Mouse (Mus musculus) embryonic facial prominence, embryonic 11.5 days (tissue): ENCODE data around the gene Gm17334. TPM values are rescaled to one million over a fixed set of nuclear protein-coding genes. Genes with fewer than 3 reads are reported as not detected.

Experiments
- ATAC-seq: fragments of 200-750 bp; cut with Nextera tagmentation; replicated peaks from 2 replicates; pipeline ENCODE4 v1.8.0; 2017; ENCODE audit warnings: low read depth; ENCODE audit not compliant: insufficient number of reproducible peaks, low FRiP score, low TSS enrichment
- DNase-seq: peaks from one replicate; pipeline ENCODE4 v3.0.0-alpha.2; 2015; ENCODE audit warnings: low spot score
- H3K27ac ChIP-seq: fragments of 300-500 bp; sonication (generic); replicated peaks from 2 replicates; pipeline ENCODE4 v1.5.1; 2014; ENCODE audit warnings: mild to moderate bottlenecking, low read depth, low read length, control low read depth
- H3K27me3 ChIP-seq: fragments of 300-500 bp; sonication (generic); 2 replicates; pipeline ENCODE4 v1.6.1; 2014; ENCODE audit warnings: mild to moderate bottlenecking, low read length, moderate library complexity, mixed read lengths; ENCODE audit not compliant: control insufficient read depth, insufficient read depth
- H3K36me3 ChIP-seq: fragments of 300-500 bp; sonication (generic); replicated peaks from 2 replicates; pipeline ENCODE4 v1.6.1; 2014; ENCODE audit warnings: low read depth, mild to moderate bottlenecking, low read length, moderate library complexity, mixed read lengths; ENCODE audit not compliant: control insufficient read depth, insufficient read depth
- H3K4me1 ChIP-seq: fragments of 300-500 bp; sonication (generic); 2 replicates; pipeline ENCODE4 v1.6.1; 2014; ENCODE audit warnings: low read length, mixed read lengths; ENCODE audit not compliant: control insufficient read depth, insufficient read depth
- H3K4me2 ChIP-seq: fragments of 300-500 bp; sonication (generic); 2 replicates; pipeline ENCODE4 v1.6.1; 2014; ENCODE audit warnings: low read depth, mild to moderate bottlenecking, control low read depth, low read length, moderate library complexity
- H3K4me3 ChIP-seq: fragments of 300-500 bp; sonication (generic); 2 replicates; pipeline ENCODE4 v1.5.1; 2014; ENCODE audit warnings: low read depth, low read length, control low read depth
- H3K9ac ChIP-seq: fragments of 300-500 bp; sonication (generic); replicated peaks from 2 replicates; pipeline ENCODE4 v1.6.1; 2014; ENCODE audit warnings: mild to moderate bottlenecking, control low read depth, low read length
- H3K9me3 ChIP-seq: fragments of 300-500 bp; sonication (generic); replicated peaks from 2 replicates; pipeline ENCODE4 v1.6.1; 2016; ENCODE audit warnings: mild to moderate bottlenecking, low read length, inconsistent platforms, mixed read lengths; ENCODE audit not compliant: control insufficient read depth
- WGBS: fragments of 180-500 bp; shearing (Covaris S2); extraction: QIAGEN DNeasy Blood & Tissue Kit; methylation state at CpG from one replicate; pipeline ENCODE4 v1.1.7; 2014; 5-methylcytosine and 5-hydroxymethylcytosine counted together
- polyA plus RNA-seq: library from polyadenylated mRNA; unstranded; fragments of >200 nt; fragmentation: Nextera tagmentation; extraction: Ambion mirVana; gene quantifications from 2 replicates; pipeline ENCODE4 v1.2.1, GENCODE M21; 2014

Gm17334 gene
- polyA plus RNA-seq, 1 experiment from 2014 or later, result not detected

DNA sequence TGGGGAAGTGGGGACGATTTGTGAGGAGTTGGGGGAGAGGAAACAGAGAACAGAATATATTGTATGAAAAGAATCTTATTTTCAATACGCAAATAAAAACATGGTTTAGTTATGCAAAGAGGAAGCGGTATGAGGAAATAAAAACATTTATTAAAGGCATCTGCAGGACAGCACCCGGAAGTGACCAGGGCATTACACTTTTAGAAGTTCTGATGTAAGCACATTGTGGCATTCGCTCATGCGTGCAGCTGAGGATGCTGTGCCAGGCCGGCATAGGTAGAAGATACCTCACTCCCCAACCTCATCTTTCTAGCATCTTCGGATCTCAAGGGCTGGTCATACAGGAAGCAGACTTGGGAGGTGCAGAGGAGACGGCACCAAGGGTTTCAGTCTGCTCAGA is 10.3 kb upstream of the Gm17334 start:
- Histone ChIP-seq H3K27ac (no peak overlapping the region), H3K4me1 (no peaks in the 10 kb centered on the region), H3K4me2 (no peak overlapping the region), H3K36me3 (no peaks in the 10 kb centered on the region), H3K9ac (no peak overlapping the region), H3K9me3 (no peaks in the 10 kb centered on the region), H3K27me3 (no peaks in the 10 kb centered on the region), H3K4me3 (no peak overlapping the region)
- DNase-seq (no peak), ATAC-seq (no peak)
- WGBS, result 89% methylated on average over 9 of the region's 9 CpGs

DNA sequence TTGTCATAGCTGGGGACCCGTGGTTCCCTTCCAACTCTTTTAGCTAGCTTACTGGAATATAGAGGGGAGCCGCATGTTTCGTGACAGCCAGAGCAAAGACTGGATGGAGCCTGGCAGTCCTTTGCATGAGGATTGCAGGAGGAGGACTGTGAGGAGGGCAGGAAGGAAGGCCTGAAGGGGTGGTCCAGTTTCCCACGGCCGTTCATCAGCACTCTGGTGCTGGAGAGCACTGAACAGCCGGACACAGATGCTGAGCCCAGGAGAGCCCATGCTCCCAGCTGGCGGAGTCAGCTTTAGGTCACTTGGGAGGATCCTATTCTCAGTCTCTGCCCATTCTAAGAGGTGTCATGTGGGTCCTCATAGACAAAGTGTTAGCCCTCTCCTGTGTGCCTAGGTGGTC is 9.0 kb upstream of the Gm17334 start:
- Histone ChIP-seq H3K9ac (no peak overlapping the region), H3K4me3 (no peak overlapping the region), H3K27me3 (no peaks in the 10 kb centered on the region), H3K4me2 (no peak overlapping the region), H3K27ac (no peak overlapping the region), H3K9me3 (no peaks in the 10 kb centered on the region), H3K4me1 (no peaks in the 10 kb centered on the region), H3K36me3 (no peaks in the 10 kb centered on the region)
- DNase-seq, result no peak
- WGBS, result 84% methylated on average over 7 of the region's 7 CpGs
- ATAC-seq, result no peak

DNA sequence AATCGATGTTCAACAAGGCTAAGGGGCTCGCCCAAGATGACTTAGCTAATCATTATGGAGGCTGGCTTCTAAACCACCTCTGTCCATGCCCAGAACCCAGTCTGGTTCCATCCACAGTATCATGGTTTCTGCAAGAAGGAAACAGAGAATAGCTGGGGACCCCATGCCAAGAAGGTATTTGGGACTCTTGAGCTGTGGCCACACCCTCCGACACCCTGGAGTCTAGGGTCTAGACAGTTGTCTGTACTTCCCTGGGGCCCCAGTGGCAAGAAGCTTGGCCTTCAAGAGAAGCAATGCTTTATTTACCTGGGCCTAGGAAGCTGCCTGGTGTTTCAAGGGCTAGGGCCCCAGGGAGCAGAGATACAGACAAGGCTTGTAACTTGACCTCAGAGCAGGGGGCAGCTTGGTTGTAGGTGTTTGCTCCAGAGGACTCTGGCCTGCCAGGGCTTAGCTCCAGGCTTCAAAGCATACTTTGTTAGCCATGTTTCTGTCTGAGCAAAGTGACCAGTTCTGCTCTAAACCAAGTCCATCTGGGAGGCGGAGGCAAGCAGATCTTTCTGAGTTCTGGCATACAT is 8.3 kb upstream of the Gm17334 start:
- no peaks in the 10 kb centered on the region for H3K9me3 ChIP-seq
- ATAC-seq (no peak), DNase-seq (no peak)
- H3K27me3 ChIP-seq, result no peaks in the 10 kb centered on the region
- H3K36me3 ChIP-seq, result no peaks in the 10 kb centered on the region
- H3K9ac ChIP-seq, result no peak overlapping the region
- H3K4me2 ChIP-seq, result no peak overlapping the region
- 85% methylated on average over 4 of the region's 4 CpGs for WGBS
- no peak overlapping the region for H3K27ac ChIP-seq
- no peaks in the 10 kb centered on the region for H3K4me1 ChIP-seq
- H3K4me3 ChIP-seq, result no peak overlapping the region

DNA sequence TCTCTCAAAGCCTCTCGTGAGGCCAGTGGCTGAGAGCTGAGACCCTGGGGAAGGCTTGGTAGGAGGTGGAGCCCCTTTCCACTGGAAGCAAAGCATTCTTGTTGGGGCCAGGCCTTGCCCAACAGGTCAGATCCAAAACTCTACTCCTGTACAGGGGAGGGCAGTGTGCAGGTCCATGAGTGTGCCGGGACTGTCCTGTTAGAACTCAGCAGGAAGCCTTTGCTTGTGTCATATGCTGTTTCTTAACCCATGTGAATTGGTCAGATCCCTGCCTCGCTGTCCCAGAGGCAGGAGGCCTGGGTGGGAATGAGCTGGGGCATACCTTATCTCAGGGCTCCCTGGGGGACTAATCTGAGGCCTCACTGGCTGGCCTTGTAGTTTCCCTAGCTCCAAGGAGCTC is 7.3 kb upstream of the Gm17334 start:
- H3K36me3 ChIP-seq, result no peaks in the 10 kb centered on the region
- WGBS, result 66% methylated on average over 3 of the region's 3 CpGs
- DNase-seq, result no peak
- no peak overlapping the region for H3K9ac ChIP-seq
- no peak overlapping the region for H3K4me2 ChIP-seq
- H3K9me3 ChIP-seq, result no peaks in the 10 kb centered on the region
- ATAC-seq, result no peak
- no peak overlapping the region for H3K27ac ChIP-seq
- no peak overlapping the region for H3K4me3 ChIP-seq
- H3K27me3 ChIP-seq, result no peaks in the 10 kb centered on the region
- H3K4me1 ChIP-seq, result no peaks in the 10 kb centered on the region

DNA sequence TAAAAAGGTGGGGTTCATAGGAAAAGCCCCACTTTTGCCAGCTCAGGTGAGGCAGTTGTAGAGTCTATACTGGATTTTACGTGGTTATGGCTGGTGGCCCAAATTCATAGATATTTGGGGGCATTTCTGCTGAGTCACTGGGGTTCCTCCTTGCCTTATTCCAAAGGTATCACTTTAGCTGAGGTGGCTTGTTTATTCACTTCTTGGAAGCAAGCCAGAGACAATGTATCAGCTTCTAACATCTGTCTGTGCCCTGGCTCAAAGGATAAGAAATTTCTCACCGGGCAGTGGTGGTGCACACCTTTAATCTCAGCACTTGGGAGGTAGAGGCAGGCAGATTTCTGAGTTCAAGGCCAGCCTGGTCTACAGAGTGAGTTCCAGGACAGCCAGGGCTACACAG is 6.8 kb upstream of the Gm17334 start:
- no peak for DNase-seq
- no peaks in the 10 kb centered on the region for H3K27me3 ChIP-seq

DNA sequence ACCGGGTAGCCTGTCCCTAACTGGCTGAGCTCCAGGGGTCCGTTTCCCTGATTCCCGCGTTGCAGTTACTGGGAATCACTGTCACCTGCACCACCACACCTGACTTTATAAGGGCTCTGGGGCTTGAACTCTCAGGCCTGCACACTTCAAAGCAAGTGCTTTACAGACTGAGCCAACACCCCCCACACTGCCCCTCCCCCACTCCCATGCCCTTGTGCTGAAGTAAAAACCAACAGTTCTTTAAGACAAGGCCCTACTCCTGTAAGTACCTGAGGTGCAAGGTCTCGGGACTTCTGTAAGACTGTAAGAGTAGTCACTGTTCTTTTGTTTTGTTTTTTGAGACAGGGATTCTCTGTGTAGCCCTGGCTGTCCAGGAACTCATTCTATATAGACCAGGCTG is 5.5 kb upstream of the Gm17334 start:
- 77% methylated on average over 5 of the region's 5 CpGs for WGBS
- no peaks in the 10 kb centered on the region for H3K4me1 ChIP-seq
- ATAC-seq, result no peak
- H3K27ac ChIP-seq, result no peak overlapping the region
- no peak overlapping the region for H3K9ac ChIP-seq
- DNase-seq, result no peak
- H3K9me3 ChIP-seq, result no peaks in the 10 kb centered on the region
- no peaks in the 10 kb centered on the region for H3K36me3 ChIP-seq
- H3K4me2 ChIP-seq, result no peak overlapping the region
- H3K27me3 ChIP-seq, result no peaks in the 10 kb centered on the region
- no peak overlapping the region for H3K4me3 ChIP-seq

More for the DNA sequence above, 6.8 kb upstream of the Gm17334 start:
- H3K9me3 ChIP-seq, result no peaks in the 10 kb centered on the region
- no peaks in the 10 kb centered on the region for H3K4me1 ChIP-seq
- H3K4me2 ChIP-seq, result no peak overlapping the region
- no peaks in the 10 kb centered on the region for H3K36me3 ChIP-seq
- H3K9ac ChIP-seq, result no peak overlapping the region
- ATAC-seq, result no peak
- WGBS, result 89% methylated on average over 2 of the region's 2 CpGs
- no peak overlapping the region for H3K4me3 ChIP-seq
- H3K27ac ChIP-seq, result no peak overlapping the region

DNA sequence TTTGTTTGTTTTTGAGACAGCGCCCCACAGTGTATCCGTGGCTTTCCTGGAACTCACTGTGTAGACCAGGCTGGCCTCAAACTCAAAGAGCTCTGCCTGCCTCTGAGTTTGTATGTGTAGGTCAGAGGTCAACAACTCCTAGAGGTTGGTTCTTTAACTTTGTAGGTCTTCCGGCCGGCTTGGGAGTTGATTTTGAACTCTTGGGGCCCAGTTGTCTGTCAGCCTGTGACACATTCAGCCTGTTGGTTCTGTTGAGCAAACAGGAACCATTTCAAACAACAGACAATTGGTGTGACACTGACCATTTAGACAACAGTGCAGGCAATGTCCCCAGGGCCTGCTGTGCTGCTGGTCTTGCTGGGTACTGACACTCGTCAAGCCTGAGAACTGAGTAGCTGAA is 4.7 kb upstream of the Gm17334 start:
- ATAC-seq, result no peak
- no peak overlapping the region for H3K27ac ChIP-seq
- WGBS, result 50% methylated on average over 5 of the region's 5 CpGs

DNA sequence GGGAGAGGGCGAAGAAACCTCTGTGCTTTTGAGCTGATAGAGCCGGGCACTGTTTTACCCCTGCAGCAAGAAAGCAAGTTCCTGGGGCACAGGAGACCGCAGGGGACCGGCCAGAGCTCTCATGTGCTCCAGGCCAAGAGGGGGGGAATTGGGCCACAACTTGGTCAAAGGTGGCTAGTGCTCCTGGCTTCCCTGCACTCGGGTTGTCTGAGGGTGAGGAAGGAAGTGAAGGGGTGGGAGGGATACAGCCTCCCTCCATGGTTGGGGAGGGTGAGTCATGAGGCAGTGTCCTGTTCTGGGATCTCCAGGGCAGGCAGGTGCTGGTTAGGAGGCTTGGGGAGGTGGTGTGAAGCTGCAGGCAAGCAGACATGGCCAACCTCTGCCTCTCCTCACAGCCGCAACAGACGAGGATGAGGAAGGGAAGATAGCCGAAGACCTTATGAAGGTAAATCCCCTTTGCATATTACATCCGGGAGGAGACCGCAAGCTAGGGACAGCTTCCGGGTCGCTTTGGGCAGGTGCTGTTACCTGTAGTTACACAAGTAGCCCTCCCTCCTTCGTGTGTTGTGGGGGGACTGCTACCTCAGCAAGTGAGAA is 1.8 kb upstream of the Gm17334 start:
- ATAC-seq (no peak), DNase-seq (no peak)
- Histone ChIP-seq H3K27ac (no peak overlapping the region), H3K36me3 (no peaks in the 10 kb centered on the region), H3K4me1 (no peaks in the 10 kb centered on the region), H3K9ac (no peak overlapping the region), H3K9me3 (no peaks in the 10 kb centered on the region), H3K27me3 (no peaks in the 10 kb centered on the region), H3K4me3 (no peak overlapping the region), H3K4me2 (no peak overlapping the region)
- 85% methylated on average over 13 of the region's 13 CpGs for WGBS

More for the DNA sequence above, 4.7 kb upstream of the Gm17334 start:
- no peak overlapping the region for H3K4me2 ChIP-seq
- no peak overlapping the region for H3K4me3 ChIP-seq
- no peak for DNase-seq
- H3K4me1 ChIP-seq, result no peaks in the 10 kb centered on the region
- H3K9ac ChIP-seq, result no peak overlapping the region
- H3K27me3 ChIP-seq, result no peaks in the 10 kb centered on the region
- no peaks in the 10 kb centered on the region for H3K9me3 ChIP-seq
- H3K36me3 ChIP-seq, result no peaks in the 10 kb centered on the region
